Mouse (Mus musculus): ENCODE data around the gene Rps8.
"Not testable (repeated sequence)": the region's sequence is repeated elsewhere in the genome, so short reads cannot be mapped to it uniquely, and the experiment has no call there.

The Rps8 gene

GRCm38 (mm10) chr4:117155792-117156355 lies at the start of gene Rps8:
Rps8 (minus strand) TSS chr4:117156243.
- in situ Hi-C loops (cut with MboI, MseI): no loop called here

- in situ Hi-C loops (cut with MboI, MseI): no loop called here
Measured at GRCm38 (mm10) chr4:117202992-117203354, 46.9 kb upstream of the Rps8 start.

DNA sequence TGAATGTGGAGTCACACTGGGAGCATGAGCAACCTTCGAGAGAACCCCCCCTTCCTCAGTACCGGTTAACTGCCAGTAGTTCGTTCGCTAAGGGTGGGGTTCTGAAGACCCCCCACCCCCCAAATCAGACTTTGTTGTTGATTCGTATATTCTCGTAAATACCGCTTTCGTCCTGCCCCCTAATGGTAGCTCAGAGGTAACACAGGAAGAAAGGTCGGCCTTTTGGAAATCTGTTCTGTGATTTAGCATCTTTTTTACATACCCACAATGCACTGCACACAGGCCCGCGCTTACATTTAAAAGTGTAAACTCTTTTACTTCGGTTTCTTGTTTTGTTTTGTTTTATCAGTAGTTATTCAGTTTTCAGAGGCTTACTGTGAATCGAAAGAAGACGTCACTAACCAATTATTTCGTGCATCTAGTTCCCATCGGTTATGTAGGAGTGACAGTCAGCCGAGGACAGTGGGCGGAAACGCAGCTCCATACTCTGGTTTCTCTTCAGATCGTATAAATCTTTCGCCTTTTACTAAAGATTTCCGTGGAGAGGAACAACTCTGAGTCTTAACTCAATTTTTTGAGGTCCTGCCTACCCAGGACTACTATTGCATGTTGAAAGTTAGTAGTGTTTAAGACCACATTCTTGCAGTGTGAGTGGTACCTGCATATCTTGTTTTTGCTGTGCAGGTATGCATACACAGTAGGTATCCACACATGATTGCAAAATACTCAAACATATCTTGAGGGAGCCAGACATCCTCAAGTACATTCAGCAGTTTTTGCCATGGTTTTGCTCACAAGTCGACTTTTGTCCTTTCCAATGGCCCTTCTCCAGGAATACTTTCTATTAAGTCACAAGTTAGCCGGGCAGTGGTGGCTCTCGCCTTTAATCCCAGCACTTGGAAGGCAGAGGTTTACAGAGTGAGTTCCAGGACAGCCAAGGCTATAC lies 46.3 kb upstream of the Rps8 start:
- in situ Hi-C loops (cut with MboI, MseI): no loop called here

DNA sequence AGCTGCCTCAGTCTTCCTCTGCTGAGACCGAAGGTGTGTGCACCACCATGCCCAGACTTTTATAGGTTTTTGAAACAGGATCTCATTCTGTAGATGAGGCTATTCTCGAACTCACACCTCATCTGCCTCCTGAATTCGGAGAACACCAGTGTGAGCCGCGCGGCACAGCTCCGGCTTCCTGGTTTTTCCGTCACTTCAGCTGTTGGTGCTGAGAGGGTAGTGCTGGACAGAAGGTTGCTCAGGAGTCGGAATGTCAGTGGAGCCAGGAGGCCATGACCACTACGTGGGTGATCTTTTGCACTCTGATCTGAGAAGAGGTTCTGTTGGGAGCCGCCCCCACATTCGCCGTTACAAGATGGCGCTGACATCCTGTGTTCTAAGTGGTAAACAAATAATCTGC lies 35.8 kb upstream of the Rps8 start:
- in situ Hi-C loops (cut with MboI, MseI): no loop called here

- in situ Hi-C loops (cut with MboI, MseI): no loop called here
Measured at GRCm38 (mm10) chr4:117190660-117191059, 34.6 kb upstream of the Rps8 start.

- in situ Hi-C loops (cut with MboI, MseI): no loop called here
Measured at GRCm38 (mm10) chr4:117189856-117190543, 34.0 kb upstream of the Rps8 start.

DNA sequence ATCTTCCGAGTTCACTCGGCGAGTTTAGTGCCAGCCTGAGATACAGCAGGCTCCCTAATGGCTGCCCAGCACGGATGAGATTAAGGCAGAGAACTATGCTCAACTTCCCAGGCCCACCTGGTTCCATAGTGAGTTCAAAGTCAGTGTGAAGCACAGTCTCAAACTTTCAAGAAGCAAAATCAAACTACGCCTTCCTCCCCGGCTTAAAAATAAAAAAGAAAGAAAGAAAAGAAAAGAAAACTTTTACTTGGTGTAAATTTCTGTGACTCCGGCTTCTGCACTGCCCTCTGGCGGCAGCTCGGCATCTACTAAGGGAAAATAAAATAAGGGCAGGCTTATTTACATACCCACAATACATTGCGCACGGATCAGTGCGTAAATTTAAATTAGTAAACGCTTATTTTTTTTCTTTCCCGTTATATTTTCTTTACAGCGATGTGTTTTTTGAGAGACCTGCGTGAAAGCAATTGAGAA lies 33.4 kb upstream of the Rps8 start:
- in situ Hi-C loops (cut with MboI, MseI): no loop called here

DNA sequence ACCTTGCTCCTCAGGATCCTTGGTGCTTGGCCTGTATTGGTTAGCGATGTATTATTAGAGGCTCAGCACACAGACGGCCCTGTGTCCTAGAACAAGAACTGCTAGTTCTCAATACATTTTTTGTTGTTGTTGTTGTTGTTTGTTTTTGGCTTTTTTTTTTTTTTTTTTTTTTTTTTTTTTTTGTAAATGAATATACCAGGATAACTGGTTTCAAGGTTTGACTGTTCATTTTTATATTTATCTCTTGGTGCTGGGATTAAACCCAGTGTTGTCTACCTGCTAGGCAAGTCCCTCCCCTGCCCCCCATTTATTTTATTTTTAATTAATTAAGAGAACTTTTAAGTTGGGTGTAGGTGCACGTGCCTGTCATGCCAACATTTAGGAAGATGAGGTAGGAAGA lies 32.9 kb upstream of the Rps8 start:
- in situ Hi-C loops (cut with MboI, MseI): no loop called here

- in situ Hi-C loops (cut with MboI, MseI): not testable (repeated sequence)
Measured at GRCm38 (mm10) chr4:117182759-117183096, 26.7 kb upstream of the Rps8 start.

DNA sequence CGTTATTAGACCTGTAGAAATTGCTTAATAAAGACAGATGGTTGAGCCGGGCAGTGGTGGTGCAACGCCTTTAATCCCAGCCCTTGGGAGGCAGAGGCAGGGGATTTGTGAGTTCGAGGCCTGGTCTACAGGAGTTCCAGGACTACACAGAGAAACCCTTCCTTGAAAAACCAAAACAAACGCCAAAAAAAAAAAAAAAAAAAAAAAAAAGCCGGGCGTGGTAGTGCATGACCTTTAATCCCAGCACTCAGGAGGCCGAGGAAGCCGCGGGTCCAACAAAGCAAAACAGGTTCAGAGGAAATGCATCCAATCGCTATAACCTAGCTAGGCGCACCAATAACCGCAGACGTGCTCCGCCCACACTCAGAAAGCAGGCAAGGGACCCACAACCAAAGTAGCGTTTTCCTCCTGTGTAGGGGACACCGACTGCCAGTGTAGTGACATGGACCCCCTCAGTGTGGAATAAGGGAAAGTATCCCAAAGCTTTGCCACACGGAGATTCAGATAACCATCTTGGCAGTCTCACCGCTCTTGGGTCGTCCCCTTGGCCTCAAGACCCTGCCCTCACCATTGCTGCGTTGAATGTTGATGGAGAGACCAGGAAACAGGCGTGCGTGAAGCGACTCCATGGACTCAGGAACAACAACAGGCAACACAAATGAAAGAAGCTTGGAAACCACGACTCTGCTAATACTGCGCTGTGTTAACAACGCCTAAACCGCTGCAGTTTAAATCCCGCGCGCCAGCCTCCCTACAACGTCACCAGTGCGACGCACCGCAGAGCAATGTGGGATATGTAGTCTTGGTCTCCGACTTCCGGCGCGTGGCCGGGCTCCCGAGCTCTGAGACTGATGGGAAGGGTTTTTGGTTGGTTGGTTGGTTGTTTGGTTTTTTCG lies 26.1 kb upstream of the Rps8 start, which contains the start of gene Kif2c:
TSS of gene Kif2c (minus strand) at position 777 of the 896 bp plus-strand sequence.
- in situ Hi-C loops (cut with MboI, MseI): no loop called here

- in situ Hi-C loops (cut with MboI, MseI): loop anchor here in 1 of 2 experiments (10.0 kb wide), 1 partner anchor 475 kb away; no protein-coding TSS in a partner anchor
Measured at GRCm38 (mm10) chr4:117169936-117170335, 13.9 kb upstream of the Rps8 start.

GRCm38 (mm10) chr4:117161183-117161582 lies 5.1 kb upstream of the Rps8 start:
- in situ Hi-C loops (cut with MboI, MseI): no loop called here

DNA sequence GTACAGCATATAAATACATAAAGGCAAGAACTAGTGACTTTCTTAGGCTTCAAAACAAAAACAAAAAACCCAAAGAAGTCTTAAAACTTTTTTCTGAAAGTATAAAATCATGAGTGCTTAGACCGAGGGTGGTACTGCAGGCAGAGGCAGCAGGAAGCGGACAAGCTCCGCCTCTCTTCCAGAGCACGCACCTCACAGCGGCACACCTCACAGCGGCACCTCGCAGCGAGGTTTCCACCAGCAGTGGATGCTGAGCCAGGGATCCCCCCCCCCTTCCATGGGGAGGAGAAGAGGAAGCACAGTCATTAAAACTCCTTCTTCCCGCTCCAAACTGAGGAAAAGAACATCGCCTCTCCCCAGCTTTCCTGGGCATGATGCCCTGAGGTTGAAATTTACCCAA lies 3.6 kb upstream of the Rps8 start:
- in situ Hi-C loops (cut with MboI, MseI): no loop called here

DNA sequence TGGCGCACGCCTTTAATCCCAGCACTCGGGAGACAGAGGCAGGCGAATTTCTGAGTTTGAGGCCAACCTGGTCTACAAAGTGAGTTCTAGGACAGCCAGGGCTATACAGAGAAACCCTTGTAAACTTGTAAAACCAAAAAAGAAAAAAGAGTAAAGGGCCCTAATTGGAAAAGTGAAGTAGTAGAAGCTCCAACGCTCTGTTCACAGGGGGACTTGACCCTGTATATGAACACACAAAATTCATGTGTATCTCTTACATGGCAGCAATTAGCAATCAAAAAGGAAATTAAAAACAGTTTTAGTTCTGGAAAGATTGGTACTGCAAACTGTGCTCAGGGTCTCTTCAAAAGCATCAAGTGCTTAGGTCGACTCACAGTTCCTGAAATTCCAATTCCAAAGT lies 329 bp upstream of the Rps8 start:
- in situ Hi-C loops (cut with MboI, MseI): no loop called here

DNA sequence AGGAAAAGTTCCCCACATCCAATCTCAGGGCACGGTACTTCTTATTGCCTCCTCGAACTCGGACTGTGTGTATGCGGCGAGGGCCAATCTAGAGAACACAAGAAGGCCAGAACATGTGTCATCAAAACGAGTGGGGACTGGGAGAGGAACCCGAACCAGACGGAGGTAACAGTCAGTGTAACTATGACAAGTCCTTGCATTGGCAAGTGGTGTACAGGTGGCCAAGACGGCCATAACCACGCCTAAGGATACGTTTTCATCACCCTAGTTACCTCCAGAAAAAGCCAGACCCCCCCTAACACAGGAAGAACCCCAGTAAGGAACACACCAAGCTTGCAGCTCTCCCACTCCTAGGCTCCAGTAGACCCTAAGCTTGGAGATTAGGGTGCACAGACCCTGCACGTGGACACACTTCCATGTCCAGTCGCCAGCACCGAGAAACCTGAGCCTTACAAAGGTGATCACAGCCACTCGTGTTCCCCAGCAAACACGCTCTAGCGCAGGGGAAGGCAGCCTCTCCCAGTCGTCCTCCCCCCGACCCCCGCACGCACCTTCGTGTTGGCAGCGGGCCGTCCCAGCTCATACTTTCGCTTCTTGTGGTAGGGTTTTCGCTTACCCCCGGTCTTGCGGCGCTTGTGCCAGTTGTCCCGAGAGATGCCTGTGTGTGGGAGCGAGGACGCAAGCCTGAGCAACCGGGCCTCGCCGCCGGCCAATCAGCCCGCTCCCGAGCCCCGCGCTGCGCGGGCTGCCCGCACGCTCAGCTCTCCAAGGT lies 837 bp downstream of the Rps8 start:
- in situ Hi-C loops (cut with MboI, MseI): no loop called here

DNA sequence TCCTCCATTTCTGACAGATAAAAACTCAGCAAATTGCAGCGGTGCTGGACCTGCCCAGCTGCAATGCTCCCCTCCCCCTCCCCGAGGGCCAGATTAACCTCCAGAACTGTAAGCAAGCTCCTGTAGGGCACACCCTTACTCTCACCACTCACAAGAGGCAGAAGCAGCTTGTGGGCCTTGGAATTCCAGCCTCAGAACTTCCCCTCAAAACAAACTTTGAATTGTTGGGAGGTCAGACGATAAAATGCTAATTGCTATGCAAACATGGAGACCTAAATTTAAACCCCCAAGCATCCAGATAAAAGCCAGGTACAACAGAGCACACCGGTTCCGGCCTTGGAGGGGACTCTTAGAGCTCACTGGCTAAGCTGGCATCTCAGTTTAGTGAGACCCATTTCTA lies 3.3 kb downstream of the Rps8 start:
- in situ Hi-C loops (cut with MboI, MseI): no loop called here

DNA sequence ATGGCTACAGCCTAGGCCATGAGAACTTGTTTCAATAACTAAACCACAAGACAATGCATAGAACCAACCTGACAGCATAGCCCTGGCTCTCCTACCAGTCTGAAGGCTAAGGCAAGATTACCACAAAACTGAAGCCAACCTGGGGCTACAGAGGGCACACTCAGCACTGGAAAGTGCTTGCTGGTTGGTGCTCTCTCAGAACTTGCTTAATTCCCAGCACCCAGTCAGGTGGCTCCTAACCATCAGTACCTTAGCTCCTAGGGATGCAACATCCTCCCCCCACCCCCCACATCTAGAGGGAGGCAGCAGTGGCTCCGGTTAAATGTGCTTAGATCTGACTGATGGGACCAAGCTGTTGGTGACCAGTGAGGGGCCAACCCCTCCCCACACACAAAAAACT lies 4.6 kb downstream of the Rps8 start:
- in situ Hi-C loops (cut with MboI, MseI): no loop called here

GRCm38 (mm10) chr4:117150212-117150733 lies 5.8 kb downstream of the Rps8 start:
- in situ Hi-C loops (cut with MboI, MseI): no loop called here

GRCm38 (mm10) chr4:117149291-117150211 lies 6.5 kb downstream of the Rps8 start:
- in situ Hi-C loops (cut with MboI, MseI): no loop called here
